Mouse (Mus musculus): Measurements from ENCODE around the gene Efna5.

DNA sequence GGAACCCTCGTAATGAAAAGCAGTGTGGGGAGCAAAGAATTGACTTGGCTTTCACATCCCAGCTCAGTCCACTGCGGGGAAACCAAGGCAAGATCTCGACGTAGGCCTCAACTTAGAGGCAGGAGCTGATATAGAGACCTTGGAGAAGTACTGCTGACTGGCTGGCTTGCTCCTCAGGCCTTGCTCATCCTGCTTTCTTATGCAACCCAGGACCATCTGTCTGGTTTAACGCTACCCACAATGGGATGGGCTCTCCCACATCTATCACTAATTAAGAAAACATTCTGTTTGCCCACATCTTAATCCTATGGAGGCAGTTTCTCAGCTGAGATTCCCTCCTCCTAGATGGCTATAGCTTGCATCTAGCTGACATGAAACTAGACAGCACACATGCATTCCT, 105.7 kb downstream of the Efna5 start:
- TF ChIP-seq POLR2A (IDR thresholded peaks at IDR 0.05; ENCODE audit: low read depth, low read length) = no peak
- TF ChIP-seq CTCF (IDR thresholded peaks at IDR 0.05; ENCODE audit: extremely low read depth, insufficient read length, insufficient replicate concordance, low read depth, low read length) = no peak
